Mouse (Mus musculus): Measurements from ENCODE around the gene Akap2.

GRCm38 (mm10) chr4:57670813-57671469 is 46.5 kb upstream of the Akap2 start:
- TF ChIP-seq CTCF (IDR thresholded peaks at IDR 0.05; ENCODE audit: low read depth) (no peak), EP300 (IDR thresholded peaks at IDR 0.05; ENCODE audit: low read depth) (no peak)

Measured in liver, embryonic 14.5 days (tissue).